Mouse (Mus musculus): ENCODE data around the gene Tnrc6c. TPM values are rescaled to one million over a fixed set of nuclear protein-coding genes. Genes with fewer than 3 reads are reported as not detected.

Tnrc6c gene
- 15.0 and 15.8 TPM in 2 replicates for polyA plus RNA-seq (2012; rRNA removed)

- no peak for DNase-seq (ENCODE audit: low read depth)
Measured at GRCm38 (mm10) chr11:117653491-117654351, at the start of gene Tnrc6c. TSS of gene Tnrc6c (plus strand) at chr11:117654289.

GRCm38 (mm10) chr11:117606137-117606536 lies 48.0 kb upstream of the Tnrc6c start:
- DNase-seq (ENCODE audit: low read depth): no peak

GRCm38 (mm10) chr11:117606605-117607203 lies 47.4 kb upstream of the Tnrc6c start:
- DNase-seq (ENCODE audit: low read depth): no peak

- DNase-seq (ENCODE audit: low read depth): no peak
Measured at GRCm38 (mm10) chr11:117608141-117608789, 45.8 kb upstream of the Tnrc6c start.

GRCm38 (mm10) chr11:117608976-117609375 lies 45.1 kb upstream of the Tnrc6c start:
- DNase-seq (ENCODE audit: low read depth): no peak

- DNase-seq (ENCODE audit: low read depth): no peak
Measured at GRCm38 (mm10) chr11:117610589-117610988, 43.5 kb upstream of the Tnrc6c start.

- DNase-seq (ENCODE audit: low read depth): no peak
Measured at GRCm38 (mm10) chr11:117611068-117611467, 43.0 kb upstream of the Tnrc6c start.

GRCm38 (mm10) chr11:117611860-117612259 lies 42.2 kb upstream of the Tnrc6c start:
- DNase-seq (ENCODE audit: low read depth): no peak

GRCm38 (mm10) chr11:117612885-117613284 lies 41.2 kb upstream of the Tnrc6c start:
- DNase-seq (ENCODE audit: low read depth): no peak

- no peak for DNase-seq (ENCODE audit: low read depth)
Measured at GRCm38 (mm10) chr11:117617368-117617908, 36.7 kb upstream of the Tnrc6c start.

- no peak for DNase-seq (ENCODE audit: low read depth)
Measured at GRCm38 (mm10) chr11:117618214-117618613, 35.9 kb upstream of the Tnrc6c start.

- no peak for DNase-seq (ENCODE audit: low read depth)
Measured at GRCm38 (mm10) chr11:117618774-117619173, 35.3 kb upstream of the Tnrc6c start.

GRCm38 (mm10) chr11:117619581-117619980 lies 34.5 kb upstream of the Tnrc6c start:
- DNase-seq (ENCODE audit: low read depth): no peak

- no peak for DNase-seq (ENCODE audit: low read depth)
Measured at GRCm38 (mm10) chr11:117625196-117625595, 28.9 kb upstream of the Tnrc6c start.

GRCm38 (mm10) chr11:117626557-117626956 lies 27.5 kb upstream of the Tnrc6c start:
- DNase-seq (ENCODE audit: low read depth): no peak

- DNase-seq (ENCODE audit: low read depth): no peak
Measured at GRCm38 (mm10) chr11:117627060-117627562, 27.0 kb upstream of the Tnrc6c start.

- no peak for DNase-seq (ENCODE audit: low read depth)
Measured at GRCm38 (mm10) chr11:117627746-117628311, 26.3 kb upstream of the Tnrc6c start.

- DNase-seq (ENCODE audit: low read depth): no peak
Measured at GRCm38 (mm10) chr11:117628312-117628779, 25.7 kb upstream of the Tnrc6c start.

GRCm38 (mm10) chr11:117629865-117630264 lies 24.2 kb upstream of the Tnrc6c start:
- no peak for DNase-seq (ENCODE audit: low read depth)

GRCm38 (mm10) chr11:117630868-117631565 lies 23.1 kb upstream of the Tnrc6c start:
- DNase-seq (ENCODE audit: low read depth): no peak

GRCm38 (mm10) chr11:117633310-117633709 lies 20.8 kb upstream of the Tnrc6c start:
- no peak for DNase-seq (ENCODE audit: low read depth)
